Mouse (Mus musculus) CH12.LX (cell line): Measurements from ENCODE around the gene Cst13. TPM values are rescaled to one million over a fixed set of nuclear protein-coding genes. Genes with fewer than 3 reads are reported as not detected.

Experiments used
- DNase-seq: peaks from one replicate; pipeline ENCODE4 v3.0.0-alpha.2; 2013; ENCODE audit errors: extremely low read depth
- H3K27ac ChIP-seq: 2 replicates; pipeline ENCODE4 v1.5.1; 2012; ENCODE audit warnings: low read depth, mild to moderate bottlenecking, control low read depth, moderate library complexity; ENCODE audit not compliant: insufficient read depth
- H3K27me3 ChIP-seq: replicated peaks from 2 replicates; pipeline ENCODE3; 2012; ENCODE audit warnings: inconsistent platforms
- H3K36me3 ChIP-seq, 2 experiments: replicated peaks in 1 of 2; 2 replicates each; pipeline versions ENCODE3 to v1.6.1; 2012; ENCODE audit warnings: inconsistent platforms in 1 of 2, low read length in 1 of 2, mild to moderate bottlenecking in 1 of 2, mixed read lengths in 1 of 2, moderate library complexity in 1 of 2; ENCODE audit not compliant: control insufficient read depth in 1 of 2, insufficient read depth in 1 of 2
- H3K4me1 ChIP-seq, 2 experiments: 2 replicates each; pipeline ENCODE4 v1.6.1; 2012; ENCODE audit warnings: inconsistent platforms in 1 of 2, moderate library complexity in 1 of 2; ENCODE audit not compliant: insufficient read depth in 2 of 2, control insufficient read depth in 1 of 2
- H3K4me2 ChIP-seq: 2 replicates; pipeline ENCODE4 v1.6.1; 2012; ENCODE audit warnings: low read depth, mild to moderate bottlenecking, control low read depth; ENCODE audit not compliant: poor library complexity, insufficient read depth, severe bottlenecking
- H3K4me3 ChIP-seq, 3 experiments: fragments of 150-350 bp in 1 of 3; sonication (generic) in 1 of 3; replicated peaks in 1 of 3; 2 replicates each; pipeline versions ENCODE3 to v1.5.1; 2011 to 2012; ENCODE audit warnings: low read depth in 2 of 3, low read length in 2 of 3, mild to moderate bottlenecking in 2 of 3, moderate library complexity in 2 of 3, control low read depth in 1 of 3, improper control_type of control experiment in 1 of 3, inconsistent platforms in 1 of 3, mixed read lengths in 1 of 3; ENCODE audit not compliant: poor library complexity in 1 of 3
- H3K79me2 ChIP-seq: replicated peaks from 2 replicates; pipeline ENCODE4 v1.6.1; 2012; ENCODE audit warnings: mild to moderate bottlenecking, moderate library complexity; ENCODE audit not compliant: control insufficient read depth, poor library complexity, insufficient read depth, severe bottlenecking; ENCODE audit errors: extremely low read depth
- H3K9ac ChIP-seq: 2 replicates; pipeline ENCODE4 v1.6.1; 2012; ENCODE audit warnings: low read depth, mild to moderate bottlenecking, control low read depth, moderate library complexity; ENCODE audit not compliant: insufficient read depth
- H3K9me3 ChIP-seq: replicated peaks from 2 replicates; pipeline ENCODE3; 2012; ENCODE audit warnings: low read length, inconsistent platforms, mixed read lengths
- BHLHE40 ChIP-seq: IDR thresholded peaks from 2 replicates; pipeline ENCODE4 v1.6.1; 2011; ENCODE audit warnings: mild to moderate bottlenecking, low read depth, low read length, improper control_type of control experiment
- CHD1 ChIP-seq: IDR thresholded peaks from 2 replicates; pipeline ENCODE4 v1.6.1; 2012; ENCODE audit warnings: low read depth, low read length, improper control_type of control experiment, inconsistent platforms
- CHD2 ChIP-seq: IDR thresholded peaks from 2 replicates; pipeline ENCODE4 v1.6.1; 2011; ENCODE audit warnings: low read length, improper control_type of control experiment
- CTCF ChIP-seq, 2 experiments: IDR thresholded peaks in 1 of 2; conservative IDR thresholded peaks in 1 of 2; 2 replicates each; pipeline ENCODE4 v1.5.1; 2011 to 2012; ENCODE audit warnings: low read depth in 2 of 2, low read length in 2 of 2, improper control_type of control experiment in 1 of 2, inconsistent platforms in 1 of 2, mild to moderate bottlenecking in 1 of 2, moderate library complexity in 1 of 2
- ELF1 ChIP-seq: IDR thresholded peaks from 2 replicates; pipeline ENCODE4 v1.6.1; 2014; ENCODE audit warnings: low read depth, mild to moderate bottlenecking, inconsistent platforms, low read length, improper control_type of control experiment
- EP300 ChIP-seq: IDR thresholded peaks from 2 replicates; pipeline ENCODE4 v1.6.1; 2011; ENCODE audit warnings: low read length, improper control_type of control experiment
- ETS1 ChIP-seq: conservative IDR thresholded peaks from 2 replicates; pipeline ENCODE4 v1.6.1; 2012; ENCODE audit warnings: low read depth, mild to moderate bottlenecking, inconsistent platforms, low read length, improper control_type of control experiment, moderate library complexity
- GABPA ChIP-seq: IDR thresholded peaks from 2 replicates; pipeline ENCODE4 v1.6.1; 2012; ENCODE audit warnings: low read depth, low read length, improper control_type of control experiment, inconsistent platforms; ENCODE audit not compliant: insufficient replicate concordance
- HCFC1 ChIP-seq: IDR thresholded peaks from 2 replicates; pipeline ENCODE4 v1.6.1; 2012; ENCODE audit warnings: low read depth, mild to moderate bottlenecking, inconsistent platforms, low read length, improper control_type of control experiment
- IRF4 ChIP-seq: IDR thresholded peaks from 2 replicates; pipeline ENCODE4 v1.6.1; 2014; ENCODE audit warnings: low read depth, mild to moderate bottlenecking, inconsistent platforms, low read length, improper control_type of control experiment
- JUN ChIP-seq: IDR thresholded peaks from 2 replicates; pipeline ENCODE4 v1.6.1; 2011; ENCODE audit warnings: low read depth, mild to moderate bottlenecking, low read length, improper control_type of control experiment, moderate library complexity; ENCODE audit not compliant: insufficient read depth
- MEF2A ChIP-seq: IDR thresholded peaks from 2 replicates; pipeline ENCODE4 v1.6.1; 2014; ENCODE audit warnings: low read depth, mild to moderate bottlenecking, inconsistent platforms, low read length, improper control_type of control experiment, borderline replicate concordance
- MXI1 ChIP-seq: IDR thresholded peaks from 2 replicates; pipeline ENCODE4 v1.6.1; 2011; ENCODE audit warnings: mild to moderate bottlenecking, low read depth, low read length, improper control_type of control experiment
- MYC ChIP-seq: IDR thresholded peaks from 2 replicates; pipeline ENCODE4 v1.6.1; 2011; ENCODE audit warnings: low read depth, mild to moderate bottlenecking, improper control_type of control experiment, low read length
- POLR2AphosphoS2 ChIP-seq: IDR thresholded peaks from 2 replicates; pipeline ENCODE4 v1.6.1; 2011; ENCODE audit warnings: low read depth, low read length, improper control_type of control experiment
- RAD21 ChIP-seq: IDR thresholded peaks from 2 replicates; pipeline ENCODE4 v1.6.1; 2011; ENCODE audit warnings: low read depth, mild to moderate bottlenecking, low read length, improper control_type of control experiment, moderate library complexity
- SIN3A ChIP-seq: IDR thresholded peaks from 2 replicates; pipeline ENCODE4 v1.6.1; 2012; ENCODE audit warnings: low read length, improper control_type of control experiment, inconsistent platforms
- TCF12 ChIP-seq: IDR thresholded peaks from 2 replicates; pipeline ENCODE4 v1.6.1; 2014; ENCODE audit warnings: low read depth, mild to moderate bottlenecking, inconsistent platforms, low read length, improper control_type of control experiment
- UBTF ChIP-seq: IDR thresholded peaks from 2 replicates; pipeline ENCODE4 v1.6.1; 2012; ENCODE audit warnings: low read depth, mild to moderate bottlenecking, inconsistent platforms, low read length, improper control_type of control experiment, moderate library complexity
- ZC3H11A ChIP-seq: IDR thresholded peaks from 2 replicates; pipeline ENCODE4 v1.6.1; 2012; ENCODE audit warnings: low read depth, mild to moderate bottlenecking, inconsistent platforms, low read length, improper control_type of control experiment
- ZNF384 ChIP-seq: IDR thresholded peaks from 2 replicates; pipeline ENCODE4 v1.6.1; 2012; ENCODE audit warnings: low read depth, low read length, improper control_type of control experiment, inconsistent platforms
- dilution Hi-C: fragments of 300-500 bp; cut with MboI; formaldehyde crosslinking; loops from 2 replicates; pipeline ENCODE4 v1.14.3; 2020; ENCODE audit warnings: low sequenced_read_pairs; ENCODE audit not compliant: extremely low pct_unique_long_range_greater_than_20kb, extremely low pct_ligation_motif_present
- in situ Hi-C: fragments of 300-500 bp; cut with MboI; formaldehyde crosslinking; loops from 3 replicates; pipeline ENCODE4 v1.14.3; 2019; ENCODE audit warnings: low sequenced_read_pairs, low pct_ligation_motif_present, low pct_unique_long_range_greater_than_20kb, mixed read lengths
- polyA plus RNA-seq: library from polyadenylated mRNA; unstranded; fragments of >175 nt; gene quantifications from 2 replicates; pipeline ENCODE4 v1.2.1, GENCODE M21; 2012; ENCODE audit warnings: low read depth; ENCODE audit not compliant: insufficient read length
- total RNA-seq, 2 experiments: library from RNA; depleted of rRNA; stranded (reverse); fragments of 300-350 nt in 1 of 2; fragments of >200 nt in 1 of 2; gene quantifications; 2 replicates each; pipeline ENCODE4 v1.2.3; 2012 to 2014

Gene Cst13
- total and polyA plus RNA-seq, 3 experiments, result not detected

DNA sequence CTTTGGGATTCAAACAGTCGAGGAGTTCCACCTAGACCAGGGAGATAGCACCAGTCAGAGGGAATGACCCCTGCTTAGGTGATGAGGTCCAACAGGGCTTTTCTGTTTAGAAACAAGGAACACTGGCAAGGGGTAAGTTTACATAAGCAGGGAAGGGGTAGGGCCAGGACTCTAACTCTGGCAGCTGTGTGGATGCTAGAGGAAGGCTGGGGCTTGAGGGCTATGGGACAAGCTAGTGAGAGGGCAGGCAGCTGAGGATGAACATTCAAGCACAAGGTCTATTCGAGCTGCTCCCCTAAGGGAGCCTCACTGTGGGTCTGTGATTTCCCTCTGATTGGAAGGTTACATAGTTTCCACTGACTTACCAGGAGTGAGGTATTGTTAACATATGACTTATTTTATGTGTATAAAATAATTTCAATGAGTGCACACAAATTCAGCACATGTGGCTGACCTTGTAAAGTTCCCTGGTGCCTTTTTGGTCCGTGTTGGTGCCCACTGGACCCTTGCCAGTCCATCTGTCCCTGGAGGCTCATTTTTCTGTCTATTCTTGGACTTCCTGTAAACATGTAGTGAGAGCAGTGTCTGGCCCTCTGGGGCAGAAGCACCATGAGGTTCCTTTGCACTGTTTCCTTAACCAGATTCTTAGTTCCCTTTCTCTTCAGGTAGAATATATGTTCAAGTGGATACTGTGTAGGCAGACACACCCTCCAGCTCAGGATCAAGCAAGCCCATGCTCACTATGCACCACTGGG lies 57.3 kb downstream of the Cst13 start:
- Histone ChIP-seq H3K27ac (peak overlapping the region; percentile 43), H3K9me3 (no peaks in the 10 kb centered on the region), H3K27me3 (no peaks in the 10 kb centered on the region), H3K36me3 (peaks cover under 1 to 13% of the 10 kb centered on the region in 2 experiments), H3K4me3 (no peak overlapping the region), H3K9ac (peak overlapping the region; percentile 16; the same call in 1 of the 2 replicates), H3K79me2 (peaks cover 16% of the 10 kb centered on the region), H3K4me2 (0 out of 2 replicates have a peak overlapping the region, but pooled peaks have one; percentile 55), H3K4me1 (peaks cover 15 to 58% of the 10 kb centered on the region in 2 experiments)
- DNase-seq, result peak; percentile 45
- dilution Hi-C loops (no loop called here), in situ Hi-C loops (no loop called here)
- TF ChIP-seq ELF1, result peak; percentile 53
- peak; percentile 66 for TF ChIP-seq IRF4
- TF ChIP-seq SIN3A, result 0 out of 2 replicates have a peak, but pooled peaks have one; percentile 30
- TF ChIP-seq TCF12, result peak; percentile 62; the same call in 1 of the 2 replicates
- 0 out of 2 replicates have a peak, but pooled peaks have one; percentile 17 for TF ChIP-seq HCFC1
- no peak for TF ChIP-seq POLR2AphosphoS2
- TF ChIP-seq UBTF, result no peak
- TF ChIP-seq JUN, result no peak
- no peak for TF ChIP-seq CTCF (conservative IDR thresholded peaks at IDR 0.05 in 1 of 2, IDR thresholded peaks at IDR 0.05 in 1 of 2; ENCODE audit: low read depth in 2 of 2, low read length in 2 of 2)
- TF ChIP-seq GABPA, result no peak
- TF ChIP-seq ZC3H11A, result no peak
- TF ChIP-seq BHLHE40, result 0 out of 2 replicates have a peak, but pooled peaks have one; percentile 17
- TF ChIP-seq ETS1, result 0 out of 2 replicates have a peak, but pooled peaks have one; percentile 13
- TF ChIP-seq MXI1, result no peak
- peak; percentile 54; the same call in 1 of the 2 replicates for TF ChIP-seq CHD2
- peak; percentile 96 for TF ChIP-seq MEF2A
- no peak for TF ChIP-seq RAD21
- TF ChIP-seq EP300, result peak; percentile 73
- no peak for TF ChIP-seq ZNF384
- peak; percentile 64; the same call in 1 of the 2 replicates for TF ChIP-seq MYC
- TF ChIP-seq CHD1, result no peak
